Mouse (Mus musculus): ENCODE data around the gene Isoc2b. TPM values are rescaled to one million over a fixed set of nuclear protein-coding genes. Genes with fewer than 3 reads are reported as not detected.
A peak's percentile ranks its signal among the peaks of the same experiment; 100 is the strongest.

Isoc2b gene
- total and polyA plus RNA-seq, 3 experiments, result 3.9 to 19.5 (median 10.0) TPM

- Histone ChIP-seq H3K79me2 (replicated peaks; ENCODE audit: control insufficient read depth, extremely low read depth, insufficient read depth, poor library complexity, severe bottlenecking) (no peaks in the 10 kb centered on the region), H3K27ac (ENCODE audit: insufficient read depth, low read depth) (peak overlapping the region; percentile 22), H3K4me1 (ENCODE audit: control insufficient read depth in 1 of 2, insufficient read depth in 2 of 2) (peaks cover 4 to 18% of the 10 kb centered on the region in 2 experiments; a peak in 3 of 4 replicates), H3K36me3 (replicated peaks in 1 of 2; ENCODE audit: control insufficient read depth in 1 of 2, insufficient read depth in 1 of 2, low read length in 1 of 2) (no peaks in the 10 kb centered on the region), H3K9ac (ENCODE audit: insufficient read depth, low read depth) (peak overlapping the region; percentile 57), H3K9me3 (replicated peaks; ENCODE audit: low read length) (no peaks in the 10 kb centered on the region), H3K27me3 (replicated peaks) (no peaks in the 10 kb centered on the region), H3K4me2 (ENCODE audit: insufficient read depth, low read depth, poor library complexity, severe bottlenecking) (peak overlapping the region; percentile 91), H3K4me3 (replicated peaks in 1 of 3; ENCODE audit: low read depth in 2 of 3, low read length in 2 of 3, poor library complexity in 1 of 3) (peak overlapping the region; percentile 65 to 74 (median 69))
- in situ Hi-C loops (cut with MboI; ENCODE audit: low pct_ligation_motif_present, low pct_unique_long_range_greater_than_20kb, low sequenced_read_pairs) (no loop called here), dilution Hi-C loops (cut with MboI; ENCODE audit: extremely low pct_ligation_motif_present, extremely low pct_unique_long_range_greater_than_20kb, low sequenced_read_pairs) (no loop called here)
- DNase-seq (ENCODE audit: extremely low read depth), result no peak
- TF ChIP-seq CTCF (conservative IDR thresholded peaks at IDR 0.05 in 1 of 2, IDR thresholded peaks at IDR 0.05 in 1 of 2; ENCODE audit: low read depth in 2 of 2, low read length in 2 of 2) (no peak), JUN (IDR thresholded peaks at IDR 0.05; ENCODE audit: insufficient read depth, low read depth, low read length) (no peak), NELFE (IDR thresholded peaks at IDR 0.05; ENCODE audit: low read depth, low read length) (no peak), JUND (conservative IDR thresholded peaks at IDR 0.05; ENCODE audit: low read depth, low read length) (no peak), SIN3A (IDR thresholded peaks at IDR 0.05; ENCODE audit: low read length) (peak; percentile 31; the same call in 1 of the 2 replicates), NRF1 (IDR thresholded peaks at IDR 0.05; ENCODE audit: low read depth, low read length) (no peak)
Observed at GRCm38 (mm10) chr7:4866631-4867180, 3.4 kb downstream of the Isoc2b start.

- no peak for TF ChIP-seq ZC3H11A (IDR thresholded peaks at IDR 0.05; ENCODE audit: low read depth, low read length)
- TF ChIP-seq NRF1 (IDR thresholded peaks at IDR 0.05; ENCODE audit: low read depth, low read length), result peak; percentile 43; the same call in 1 of the 2 replicates
- TF ChIP-seq ZNF384 (IDR thresholded peaks at IDR 0.05; ENCODE audit: low read depth, low read length), result peak; percentile 52
- peak; percentile 81 for TF ChIP-seq TCF12 (IDR thresholded peaks at IDR 0.05; ENCODE audit: low read depth, low read length)
- peak; percentile 44 for TF ChIP-seq IRF4 (IDR thresholded peaks at IDR 0.05; ENCODE audit: low read depth, low read length)
- peak; percentile 83 for TF ChIP-seq POLR2A (IDR thresholded peaks at IDR 0.05; ENCODE audit: low read depth, low read length)
- peak; percentile 22; the same call in 1 of the 2 replicates for TF ChIP-seq MAZ (IDR thresholded peaks at IDR 0.05; ENCODE audit: low read depth, low read length)
- TF ChIP-seq MXI1 (IDR thresholded peaks at IDR 0.05; ENCODE audit: low read depth, low read length), result no peak
- TF ChIP-seq NELFE (IDR thresholded peaks at IDR 0.05; ENCODE audit: low read depth, low read length), result peak; percentile 93
- no peak for TF ChIP-seq MYC (IDR thresholded peaks at IDR 0.05; ENCODE audit: low read depth, low read length)
- peak; percentile 88; the same call in 1 of the 2 replicates for TF ChIP-seq SIN3A (IDR thresholded peaks at IDR 0.05; ENCODE audit: low read length)
- no peak for TF ChIP-seq JUN (IDR thresholded peaks at IDR 0.05; ENCODE audit: insufficient read depth, low read depth, low read length)
- no peak for TF ChIP-seq RCOR1 (conservative IDR thresholded peaks at IDR 0.05; ENCODE audit: low read depth, low read length)
- TF ChIP-seq CHD2 (IDR thresholded peaks at IDR 0.05; ENCODE audit: low read length), result peak; percentile 98
- peak; percentile 98 for TF ChIP-seq ELF1 (IDR thresholded peaks at IDR 0.05; ENCODE audit: low read depth, low read length)
- peak; percentile 66 for TF ChIP-seq HCFC1 (IDR thresholded peaks at IDR 0.05; ENCODE audit: low read depth, low read length)
- 0 out of 2 replicates have a peak, but pooled peaks have one; percentile 20 for TF ChIP-seq MEF2A (IDR thresholded peaks at IDR 0.05; ENCODE audit: borderline replicate concordance, low read depth, low read length)
- TF ChIP-seq TBP (conservative IDR thresholded peaks at IDR 0.05; ENCODE audit: low read depth, low read length), result peak; percentile 90
- TF ChIP-seq BHLHE40 (IDR thresholded peaks at IDR 0.05; ENCODE audit: low read depth, low read length), result peak; percentile 86
- peak; percentile 74; the same call in 1 of the 2 replicates for TF ChIP-seq POLR2AphosphoS2 (IDR thresholded peaks at IDR 0.05; ENCODE audit: low read depth, low read length)
- dilution Hi-C loops (cut with MboI; ENCODE audit: extremely low pct_ligation_motif_present, extremely low pct_unique_long_range_greater_than_20kb, low sequenced_read_pairs) (no loop called here), in situ Hi-C loops (cut with MboI; ENCODE audit: low pct_ligation_motif_present, low pct_unique_long_range_greater_than_20kb, low sequenced_read_pairs) (no loop called here)
- Histone ChIP-seq H3K9ac (ENCODE audit: insufficient read depth, low read depth) (peak overlapping the region; percentile 83), H3K36me3 (replicated peaks in 1 of 2; ENCODE audit: control insufficient read depth in 1 of 2, insufficient read depth in 1 of 2, low read length in 1 of 2) (no peaks in the 10 kb centered on the region), H3K9me3 (replicated peaks; ENCODE audit: low read length) (no peaks in the 10 kb centered on the region), H3K27me3 (replicated peaks) (no peaks in the 10 kb centered on the region), H3K27ac (ENCODE audit: insufficient read depth, low read depth) (peak overlapping the region; percentile 22), H3K4me3 (replicated peaks in 1 of 3; ENCODE audit: low read depth in 2 of 3, low read length in 2 of 3, poor library complexity in 1 of 3) (peak overlapping the region; percentile 67 to 74 (median 69)), H3K4me2 (ENCODE audit: insufficient read depth, low read depth, poor library complexity, severe bottlenecking) (peak overlapping the region; percentile 91), H3K79me2 (replicated peaks; ENCODE audit: control insufficient read depth, extremely low read depth, insufficient read depth, poor library complexity, severe bottlenecking) (no peaks in the 10 kb centered on the region), H3K4me1 (ENCODE audit: control insufficient read depth in 1 of 2, insufficient read depth in 2 of 2) (peaks cover 4 to 18% of the 10 kb centered on the region in 2 experiments; a peak in 3 of 4 replicates)
- DNase-seq (ENCODE audit: extremely low read depth), result peak; percentile 98
Observed at GRCm38 (mm10) chr7:4865579-4866493, 4.2 kb downstream of the Isoc2b start.

All from CH12.LX (cell line).